Mouse (Mus musculus): ENCODE data around the gene Zeb2. TPM values are rescaled to one million over a fixed set of nuclear protein-coding genes. Genes with fewer than 3 reads are reported as not detected.

Zeb2 gene
- total RNA-seq, 4 experiments from 2014 or later: 131 to 156 (median 144) TPM

GRCm38 (mm10) chr2:44979042-44979721 is 138.0 kb downstream of the Zeb2 start:
- no peak for DNase-seq

- no peak for DNase-seq
Measured at GRCm38 (mm10) chr2:44978038-44978437, 139.2 kb downstream of the Zeb2 start.

- no peak for DNase-seq
Measured at GRCm38 (mm10) chr2:44977556-44977955, 139.6 kb downstream of the Zeb2 start.

- no peak for DNase-seq
Measured at GRCm38 (mm10) chr2:44977051-44977450, 140.1 kb downstream of the Zeb2 start.

GRCm38 (mm10) chr2:44976484-44976883 is 140.7 kb downstream of the Zeb2 start:
- no peak for DNase-seq

- no peak for DNase-seq
Measured at GRCm38 (mm10) chr2:44973828-44974227, 143.4 kb downstream of the Zeb2 start.

- no peak for DNase-seq
Measured at GRCm38 (mm10) chr2:44970087-44970646, 147.0 kb downstream of the Zeb2 start.

GRCm38 (mm10) chr2:44969640-44970039 is 147.6 kb downstream of the Zeb2 start:
- no peak for DNase-seq

- DNase-seq: peak; percentile 86
Measured at GRCm38 (mm10) chr2:44969226-44969625, 148.0 kb downstream of the Zeb2 start.

- DNase-seq: no peak
Measured at GRCm38 (mm10) chr2:44965834-44966555, 151.2 kb downstream of the Zeb2 start.

GRCm38 (mm10) chr2:44962620-44963019 is 154.6 kb downstream of the Zeb2 start:
- no peak for DNase-seq

- DNase-seq: no peak
Measured at GRCm38 (mm10) chr2:44961192-44961591, 156.0 kb downstream of the Zeb2 start.

GRCm38 (mm10) chr2:44960561-44960960 is 156.6 kb downstream of the Zeb2 start:
- DNase-seq: no peak

- DNase-seq: no peak
Measured at GRCm38 (mm10) chr2:44957329-44957797, 159.8 kb downstream of the Zeb2 start.

- DNase-seq: no peak
Measured at GRCm38 (mm10) chr2:44956232-44956631, 161.0 kb downstream of the Zeb2 start.

GRCm38 (mm10) chr2:44955506-44955905 is 161.7 kb downstream of the Zeb2 start:
- DNase-seq: no peak

- no peak for DNase-seq
Measured at GRCm38 (mm10) chr2:44954180-44954579, 163.0 kb downstream of the Zeb2 start.

- peak; percentile 60 for DNase-seq
Measured at GRCm38 (mm10) chr2:44952830-44953422, 164.3 kb downstream of the Zeb2 start.

GRCm38 (mm10) chr2:44951651-44952213 is 165.5 kb downstream of the Zeb2 start:
- no peak for DNase-seq

GRCm38 (mm10) chr2:44944689-44945088 is 172.5 kb downstream of the Zeb2 start:
- DNase-seq: no peak

Measured in adrenal gland, adult 8-10 months (tissue).